14 mouse cellular contexts compared by ENCODE assay signal in the genomic region with DNA sequence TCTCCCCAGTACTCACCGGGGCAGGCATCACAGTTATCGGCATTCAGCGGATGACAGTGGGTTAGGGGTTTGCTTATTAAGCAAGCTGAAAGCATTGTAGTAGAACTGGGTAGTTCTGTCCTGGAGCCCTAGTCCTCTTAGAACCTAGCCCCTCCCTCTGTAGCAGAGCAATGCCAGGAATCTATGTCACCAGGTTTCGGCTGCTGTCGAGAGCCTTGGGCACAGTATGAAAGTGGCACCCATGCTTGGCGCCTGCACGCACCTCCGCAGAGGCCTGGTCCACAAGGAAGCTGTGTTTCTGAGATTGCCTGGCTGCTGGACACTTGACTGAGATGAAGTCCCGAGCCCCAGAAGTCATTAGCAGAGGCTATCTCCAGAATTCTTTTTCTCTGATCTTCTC. TPM values are rescaled to one million over a fixed set of nuclear protein-coding genes. Genes with fewer than 3 reads are reported as not detected.
DNase-seq lines count a peak whose midpoint lies in the region; ATAC-seq and TF ChIP-seq lines count a peak whose summit lies in the region.
"Had no signal": no experiment of that assay in that cellular context is flagged by ENCODE, and none has a peak within 500 bp of the region (broad histone marks: within the 10 kb centered on the region; RNA-seq: fewer than 3 reads in every experiment).

No protein-coding gene starts in this region.

- DNase-seq in embryo, embryonic 10 days (ENCODE audit: low spot score), result peak; percentile 3
- DNase-seq in embryo, embryonic 10.5 days (ENCODE audit: low spot score), result no peak
- peak; percentile 43 for DNase-seq in heart, postnatal 0 days (ENCODE audit: low spot score)
- no peak for DNase-seq in heart, adult 18-20 months
- peak; percentile 52 for DNase-seq in lung, postnatal 0 days (ENCODE audit: low spot score)
- no peak for DNase-seq in lung, postnatal 36 days
- no peak for DNase-seq in thymus, postnatal 0 days (ENCODE audit: low spot score)
- DNase-seq: cerebellum, adult 9-11 months; embryo, embryonic 11 days; gastrocnemius, adult 2 months; heart, adult 11 months had no signal

- no peak overlapping the region for H3K4me3 ChIP-seq in heart, postnatal 0 days (ENCODE audit: low read depth, low read length)
- no peak overlapping the region for H3K4me3 ChIP-seq in lung, postnatal 0 days (ENCODE audit: low read depth, low read length)
- no peak overlapping the region for H3K4me3 ChIP-seq in neural tube, embryonic 12.5 days
- H3K4me3 ChIP-seq: embryonic facial prominence, embryonic 15.5 days; gastrocnemius, adult 2 months had no signal

- H3K4me2 ChIP-seq in heart, postnatal 0 days (ENCODE audit: low read depth, low read length), result no peak overlapping the region; the same call in 1 of the 2 replicates
- no peak overlapping the region for H3K4me2 ChIP-seq in lung, postnatal 0 days (replicated peaks; ENCODE audit: low read depth, low read length)
- H3K4me2 ChIP-seq in neural tube, embryonic 12.5 days (replicated peaks), result no peak overlapping the region
- H3K4me2 ChIP-seq: embryonic facial prominence, embryonic 15.5 days had no signal

- 53% methylated on average over 9 of the region's 9 CpGs for WGBS in heart, postnatal 0 days
- 58% methylated on average over 9 of the region's 9 CpGs for WGBS in lung, postnatal 0 days
- 90% methylated on average over 9 of the region's 9 CpGs for WGBS in neural tube, embryonic 12.5 days

- peak overlapping the region; percentile 36 for H3K27ac ChIP-seq in heart, postnatal 0 days (ENCODE audit: low read depth)
- H3K27ac ChIP-seq in lung, postnatal 0 days (ENCODE audit: low read length), result peak overlapping the region; percentile 69
- 0 out of 2 replicates have a peak overlapping the region, but pooled peaks have one; percentile 27 for H3K27ac ChIP-seq in neural tube, embryonic 12.5 days
- H3K27ac ChIP-seq: embryonic facial prominence, embryonic 15.5 days; gastrocnemius, adult 2 months had no signal

- TF ChIP-seq CTCF in heart, postnatal 0 days (IDR thresholded peaks at IDR 0.05; ENCODE audit: low read depth), result no peak
- TF ChIP-seq CTCF in lung, postnatal 0 days (IDR thresholded peaks at IDR 0.05), result no peak

- peaks cover 23% of the 10 kb centered on the region for H3K4me1 ChIP-seq in heart, postnatal 0 days (ENCODE audit: control insufficient read depth, insufficient read depth)
- peaks cover 16% of the 10 kb centered on the region; the same call in 1 of the 2 replicates for H3K4me1 ChIP-seq in lung, postnatal 0 days (ENCODE audit: insufficient read depth, low read depth, low read length)
- H3K4me1 ChIP-seq in neural tube, embryonic 12.5 days, result peaks cover 55% of the 10 kb centered on the region

- H3K9ac ChIP-seq in heart, postnatal 0 days (replicated peaks; ENCODE audit: low read depth, low read length), result 0 out of 2 replicates have a peak overlapping the region, but pooled peaks have one; percentile 8
- no peak overlapping the region for H3K9ac ChIP-seq in lung, postnatal 0 days (replicated peaks; ENCODE audit: low read depth)
- no peak overlapping the region for H3K9ac ChIP-seq in neural tube, embryonic 12.5 days
- H3K9ac ChIP-seq: embryonic facial prominence, embryonic 15.5 days had no signal

- no peaks in the 10 kb centered on the region for H3K9me3 ChIP-seq in heart, postnatal 0 days (replicated peaks; ENCODE audit: control insufficient read depth, low read length)
- no peaks in the 10 kb centered on the region for H3K9me3 ChIP-seq in lung, postnatal 0 days (ENCODE audit: low read length)
- H3K9me3 ChIP-seq in neural tube, embryonic 12.5 days, result no peaks in the 10 kb centered on the region
- H3K9me3 ChIP-seq: embryonic facial prominence, embryonic 15.5 days; G1E had no signal

- no peaks in the 10 kb centered on the region for H3K36me3 ChIP-seq in heart, postnatal 0 days (replicated peaks; ENCODE audit: control insufficient read depth, insufficient read depth, low read length)
- no peaks in the 10 kb centered on the region for H3K36me3 ChIP-seq in lung, postnatal 0 days (ENCODE audit: insufficient read depth, low read length)
- no peaks in the 10 kb centered on the region for H3K36me3 ChIP-seq in neural tube, embryonic 12.5 days
- H3K36me3 ChIP-seq: embryonic facial prominence, embryonic 15.5 days had no signal

- ATAC-seq in heart, postnatal 0 days (ENCODE audit: insufficient read depth, low read depth), result peak; percentile 71
- peak; percentile 57 for ATAC-seq in lung, postnatal 0 days
- no peak for ATAC-seq in neural tube, embryonic 12.5 days (ENCODE audit: low FRiP score, low read depth)

- TF ChIP-seq EP300 in heart, postnatal 0 days (IDR thresholded peaks at IDR 0.05; ENCODE audit: low read depth), result no peak
- TF ChIP-seq EP300 in lung, postnatal 0 days (IDR thresholded peaks at IDR 0.05), result no peak

- H3K27me3 ChIP-seq in heart, postnatal 0 days (ENCODE audit: control insufficient read depth, insufficient read depth, low read length), result no peaks in the 10 kb centered on the region
- H3K27me3 ChIP-seq in lung, postnatal 0 days (replicated peaks; ENCODE audit: insufficient read depth, low read length), result no peaks in the 10 kb centered on the region
- H3K27me3 ChIP-seq in neural tube, embryonic 12.5 days (replicated peaks), result no peaks in the 10 kb centered on the region
- H3K27me3 ChIP-seq: embryonic facial prominence, embryonic 15.5 days had no signal

RNA-seq across cellular contexts. Expression of a gene that starts 9.2 kb away (rescaled TPM):
- 13.2 and 20.0 TPM in 2 replicates for total RNA-seq in heart, postnatal 0 days (2014; rRNA removed; ENCODE audit: low replicate concordance)
- 12.4 and 14.9 TPM in 2 replicates for polyA plus RNA-seq in heart, postnatal 0 days (2015; fragmentation: Nextera tagmentation; extraction: Ambion mirVana)
- total RNA-seq in heart, adult 18-20 months (2021), result 10 to 100 TPM; 12.4 to 14.4 TPM
- polyA plus RNA-seq in lung, postnatal 0 days (2015; fragmentation: Nextera tagmentation; extraction: Ambion mirVana), result 6.1 and 7.7 TPM in 2 replicates
- polyA plus RNA-seq in neural tube, embryonic 12.5 days (2016; fragmentation: Nextera tagmentation; extraction: Ambion mirVana), result 21.2 and 22.9 TPM in 2 replicates
- polyA plus RNA-seq in thymus, postnatal 0 days (2015; fragmentation: Nextera tagmentation; extraction: Ambion mirVana), result 11.0 and 11.9 TPM in 2 replicates

RNA-seq across cellular contexts. Expression of a gene that starts 9.3 kb away (rescaled TPM):
- 10.5 and 12.2 TPM in 2 replicates for total RNA-seq in heart, postnatal 0 days (2014; rRNA removed; ENCODE audit: low replicate concordance)
- 4.4 and 5.3 TPM in 2 replicates for polyA plus RNA-seq in heart, postnatal 0 days (2015; fragmentation: Nextera tagmentation; extraction: Ambion mirVana)
- total RNA-seq in heart, adult 18-20 months (2021), result 1 to 10 TPM; 3.9 to 5.5 TPM
- polyA plus RNA-seq in lung, postnatal 0 days (2015; fragmentation: Nextera tagmentation; extraction: Ambion mirVana), result 3.2 and 3.4 TPM in 2 replicates
- 17.9 and 18.8 TPM in 2 replicates for polyA plus RNA-seq in neural tube, embryonic 12.5 days (2016; fragmentation: Nextera tagmentation; extraction: Ambion mirVana)
- 16.7 and 21.2 TPM in 2 replicates for polyA plus RNA-seq in thymus, postnatal 0 days (2015; fragmentation: Nextera tagmentation; extraction: Ambion mirVana)

RNA-seq across cellular contexts. Expression of a gene that starts 25.8 kb away (rescaled TPM):
- 113 and 180 TPM in 2 replicates for total RNA-seq in heart, postnatal 0 days (2014; rRNA removed; ENCODE audit: low replicate concordance)
- polyA plus RNA-seq in heart, postnatal 0 days (2015; fragmentation: Nextera tagmentation; extraction: Ambion mirVana), result 23.2 and 26.6 TPM in 2 replicates
- 100 to 1,000 TPM; 148 to 156 TPM for total RNA-seq in heart, adult 18-20 months (2021)
- polyA plus RNA-seq in lung, postnatal 0 days (2015; fragmentation: Nextera tagmentation; extraction: Ambion mirVana), result 39.3 and 49.3 TPM in 2 replicates
- 293 and 314 TPM in 2 replicates for polyA plus RNA-seq in neural tube, embryonic 12.5 days (2016; fragmentation: Nextera tagmentation; extraction: Ambion mirVana)
- polyA plus RNA-seq in thymus, postnatal 0 days (2015; fragmentation: Nextera tagmentation; extraction: Ambion mirVana), result 86.3 and 118 TPM in 2 replicates

Comparison
In these comparisons a context has a peak if more than half of its experiments do, and no peak if none do; other contexts are left out.
1. DNase-seq: peak in embryo, embryonic 10 days (single experiment), heart, postnatal 0 days (single experiment) and lung, postnatal 0 days (single experiment); none in embryo, embryonic 10.5 days (single experiment), heart, adult 18-20 months (0 of 2), lung, postnatal 36 days (single experiment) and thymus, postnatal 0 days (single experiment).
2. Peak in every context shown above with its lines, with median percentiles within 50 percentile points of each other: H3K27ac ChIP-seq.